Mouse (Mus musculus): Measurements from ENCODE around the gene Nfkbiz. TPM values are rescaled to one million over a fixed set of nuclear protein-coding genes. Genes with fewer than 3 reads are reported as not detected.

The Nfkbiz gene
- polyA plus RNA-seq, 1 experiment from 2014 or later = 6.4 TPM

DNA sequence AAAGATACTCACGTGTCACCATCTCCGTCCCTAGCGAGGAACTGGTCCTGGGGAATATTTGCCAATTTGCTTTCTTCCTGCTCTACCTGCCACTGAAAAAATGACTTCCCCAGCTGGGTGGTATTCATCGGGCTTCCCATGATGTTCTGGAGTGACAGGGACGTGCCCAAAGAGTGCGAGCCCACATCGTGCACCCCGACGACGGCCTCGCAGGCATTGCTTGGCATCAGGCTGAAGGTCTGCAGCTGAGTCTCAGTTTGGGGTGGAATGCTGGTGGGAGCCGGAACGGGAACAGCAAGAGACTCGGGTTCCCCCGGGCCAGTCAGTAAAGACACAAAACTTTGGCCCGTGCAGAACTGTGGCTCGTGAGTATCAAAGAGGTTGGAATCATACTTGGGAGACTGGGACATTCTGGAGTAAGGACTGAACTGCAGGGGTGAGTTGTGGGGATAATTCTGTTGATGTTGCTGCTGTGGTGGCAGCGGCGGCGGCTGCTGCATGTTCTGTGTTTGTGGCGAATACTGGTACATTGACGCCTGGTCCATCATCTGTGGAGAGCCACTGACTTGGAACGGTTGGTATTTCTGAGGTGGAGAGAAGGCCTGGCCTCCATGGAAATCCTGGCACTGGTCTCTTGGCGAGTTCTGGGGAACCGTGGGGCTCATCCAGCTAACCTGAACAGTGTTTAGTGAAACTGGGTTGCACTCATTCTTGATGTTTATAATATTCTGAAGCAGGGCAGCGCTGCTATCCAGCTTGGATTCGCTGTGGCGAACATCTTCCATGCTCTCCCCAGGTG lies 20.8 kb downstream of the Nfkbiz start:
- Histone ChIP-seq H3K4me3 (replicated peaks) (no peak overlapping the region), H3K4me2 (replicated peaks) (no peak overlapping the region), H3K36me3 (peaks cover 53% of the 10 kb centered on the region), H3K4me1 (peaks cover 14% of the 10 kb centered on the region), H3K9me3 (replicated peaks) (no peaks in the 10 kb centered on the region), H3K27ac (replicated peaks) (no peak overlapping the region), H3K9ac (no peak overlapping the region), H3K27me3 (no peaks in the 10 kb centered on the region)
- WGBS = 93% methylated on average over 28 of the region's 28 CpGs
- ATAC-seq (ENCODE audit: insufficient number of reproducible peaks, low FRiP score, low TSS enrichment, low read depth) = no peak

DNA sequence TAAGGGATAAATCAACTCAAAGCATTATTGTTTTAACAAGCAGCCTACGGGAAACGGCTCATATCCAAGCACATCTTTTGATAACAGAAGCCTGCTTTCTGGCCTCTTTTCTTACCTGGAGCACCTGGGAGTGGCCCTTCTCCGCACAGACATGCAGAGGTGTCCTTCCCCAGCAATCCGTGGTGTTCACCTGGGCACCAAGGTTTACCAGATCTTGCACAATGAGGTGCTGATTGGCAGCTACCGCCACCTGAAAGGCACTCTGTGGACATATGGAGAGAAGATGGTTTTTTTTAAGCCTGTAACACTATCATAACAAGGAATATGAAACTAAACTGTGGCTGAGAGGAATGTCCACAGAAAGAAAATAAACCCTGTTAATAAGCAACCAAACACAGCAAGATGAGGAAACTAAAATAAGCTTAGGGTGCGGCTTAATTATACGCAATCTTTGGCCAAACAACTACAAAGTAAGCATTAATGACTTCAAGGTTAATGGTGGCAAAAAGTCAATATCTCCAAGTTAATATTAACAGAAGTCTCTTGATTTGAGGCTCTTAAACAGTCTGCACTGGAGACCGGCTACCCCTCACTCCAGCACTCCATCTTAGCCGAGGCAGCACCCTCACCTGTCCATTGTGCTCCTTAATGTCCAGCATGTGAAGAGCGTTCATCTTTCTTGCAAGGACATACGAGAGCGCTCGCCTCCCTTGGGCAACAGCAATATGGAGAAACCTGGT lies 22.3 kb downstream of the Nfkbiz start:
- no peak for ATAC-seq (ENCODE audit: insufficient number of reproducible peaks, low FRiP score, low TSS enrichment, low read depth)
- Histone ChIP-seq H3K9ac (no peak overlapping the region), H3K4me3 (replicated peaks) (no peak overlapping the region), H3K4me2 (replicated peaks) (no peak overlapping the region), H3K27ac (replicated peaks) (no peak overlapping the region), H3K36me3 (peaks cover 64% of the 10 kb centered on the region), H3K4me1 (peaks cover 13% of the 10 kb centered on the region), H3K27me3 (no peaks in the 10 kb centered on the region), H3K9me3 (replicated peaks) (no peaks in the 10 kb centered on the region)
- WGBS = 90% methylated on average over 13 of the region's 13 CpGs

DNA sequence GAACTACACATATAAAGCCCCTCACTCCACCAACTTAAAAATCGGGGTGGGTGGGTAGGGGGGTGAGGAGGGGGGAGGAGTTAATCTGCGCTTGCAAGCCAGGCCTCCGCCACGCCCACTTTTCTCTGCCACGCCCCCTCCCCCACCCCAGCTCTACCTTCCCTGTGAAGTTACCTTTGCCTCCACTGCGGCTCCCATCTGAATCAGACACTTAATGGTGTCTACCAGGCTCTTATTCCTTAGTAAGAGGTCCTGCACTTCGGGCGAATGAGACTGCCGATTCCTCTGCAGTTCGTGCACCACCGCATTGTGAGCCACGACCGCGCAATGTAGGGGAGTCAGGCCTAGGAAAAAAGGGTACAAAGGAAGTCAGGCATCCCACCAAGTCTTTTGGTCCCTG lies 23.2 kb downstream of the Nfkbiz start:
- WGBS = 90% methylated on average over 14 of the region's 14 CpGs
- Histone ChIP-seq H3K27ac (replicated peaks) (no peak overlapping the region), H3K27me3 (no peaks in the 10 kb centered on the region), H3K9ac (no peak overlapping the region), H3K4me3 (replicated peaks) (no peak overlapping the region), H3K9me3 (replicated peaks) (no peaks in the 10 kb centered on the region), H3K36me3 (peaks cover 70% of the 10 kb centered on the region), H3K4me1 (peaks cover 13% of the 10 kb centered on the region), H3K4me2 (replicated peaks) (no peak overlapping the region)
- no peak for ATAC-seq (ENCODE audit: insufficient number of reproducible peaks, low FRiP score, low TSS enrichment, low read depth)

DNA sequence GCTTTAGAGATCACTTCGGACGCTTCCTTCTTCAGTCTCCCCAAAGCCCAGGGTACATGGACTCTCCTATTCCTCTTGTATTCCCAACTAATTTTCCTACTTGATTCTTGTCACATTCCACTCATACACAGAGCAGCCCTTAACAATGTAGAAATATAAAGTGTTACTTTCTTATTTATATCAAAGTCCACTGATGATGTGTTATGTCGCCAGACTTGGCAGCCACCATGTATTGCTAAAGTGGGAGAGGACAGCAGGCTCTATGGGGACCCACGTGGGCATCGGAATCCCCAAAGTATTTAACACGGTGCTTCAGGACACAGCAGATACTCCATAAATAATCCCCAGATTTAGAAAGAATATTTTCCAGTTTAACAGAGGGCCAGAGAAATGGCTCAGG lies 24.0 kb downstream of the Nfkbiz start:
- Histone ChIP-seq H3K4me3 (replicated peaks) (no peak overlapping the region), H3K9me3 (replicated peaks) (no peaks in the 10 kb centered on the region), H3K4me1 (peaks cover 11% of the 10 kb centered on the region), H3K4me2 (replicated peaks) (no peak overlapping the region), H3K9ac (no peak overlapping the region), H3K27me3 (no peaks in the 10 kb centered on the region), H3K36me3 (peaks cover 77% of the 10 kb centered on the region), H3K27ac (replicated peaks) (no peak overlapping the region)
- WGBS = 90% methylated on average over 6 of the region's 6 CpGs
- ATAC-seq (ENCODE audit: insufficient number of reproducible peaks, low FRiP score, low TSS enrichment, low read depth) = no peak

DNA sequence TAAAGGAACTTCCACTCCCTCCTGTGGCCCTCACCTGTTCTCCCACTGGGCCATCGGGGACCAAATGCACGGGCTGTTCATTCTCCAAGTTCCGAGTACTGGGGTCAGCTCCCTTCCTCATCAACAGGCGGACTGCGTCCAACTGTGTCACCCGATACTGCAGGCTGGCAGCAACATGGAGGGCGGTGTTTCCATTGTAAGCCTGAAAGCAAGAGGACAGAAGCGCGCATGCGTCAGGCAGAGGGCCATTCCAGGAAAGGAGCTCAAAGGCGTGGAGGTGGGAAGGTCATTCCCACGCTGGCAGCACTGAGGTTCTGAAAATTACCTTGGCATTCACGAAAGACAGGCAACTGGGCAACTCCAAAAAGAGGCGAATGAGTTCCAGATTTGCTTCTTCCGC lies 24.8 kb downstream of the Nfkbiz start:
- no peak overlapping the region for H3K4me2 ChIP-seq (replicated peaks)
- WGBS = 66% methylated on average over 15 of the region's 15 CpGs
- no peak overlapping the region for H3K9ac ChIP-seq
- no peaks in the 10 kb centered on the region for H3K9me3 ChIP-seq (replicated peaks)
- H3K4me3 ChIP-seq (replicated peaks) = no peak overlapping the region
- peaks cover 77% of the 10 kb centered on the region for H3K36me3 ChIP-seq
- no peaks in the 10 kb centered on the region for H3K27me3 ChIP-seq
- H3K4me1 ChIP-seq = peaks cover 3% of the 10 kb centered on the region; the same call in 1 of the 2 replicates
- 0 out of 2 replicates have a peak, but pooled peaks have one; percentile 31 for ATAC-seq (ENCODE audit: insufficient number of reproducible peaks, low FRiP score, low TSS enrichment, low read depth)
- H3K27ac ChIP-seq (replicated peaks) = no peak overlapping the region

DNA sequence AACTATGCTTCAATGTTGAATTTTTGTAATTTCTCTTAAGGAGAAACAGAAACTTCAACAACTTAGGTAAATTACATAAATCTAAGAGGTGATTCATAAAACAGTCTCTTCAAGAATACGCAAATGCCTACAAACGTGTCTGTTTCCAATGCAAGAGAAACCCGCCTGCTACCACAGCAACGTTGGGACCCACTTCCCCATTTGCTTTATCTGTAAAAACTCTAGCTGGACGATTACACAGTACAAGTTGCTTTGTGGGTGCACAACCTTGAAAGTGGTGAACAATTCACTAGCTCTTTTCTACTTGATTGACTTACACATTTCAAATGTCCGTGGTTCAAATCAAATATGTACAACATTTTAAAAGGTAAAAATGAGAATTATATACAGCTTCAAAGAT lies 26.9 kb downstream of the Nfkbiz start:
- Histone ChIP-seq H3K36me3 (peaks cover 60% of the 10 kb centered on the region), H3K9me3 (replicated peaks) (no peaks in the 10 kb centered on the region), H3K4me1 (no peaks in the 10 kb centered on the region), H3K4me3 (replicated peaks) (no peak overlapping the region), H3K4me2 (replicated peaks) (no peak overlapping the region), H3K27me3 (no peaks in the 10 kb centered on the region), H3K9ac (no peak overlapping the region), H3K27ac (replicated peaks) (no peak overlapping the region)
- no peak for ATAC-seq (ENCODE audit: insufficient number of reproducible peaks, low FRiP score, low TSS enrichment, low read depth)
- WGBS = 86% methylated on average over 6 of the region's 6 CpGs

DNA sequence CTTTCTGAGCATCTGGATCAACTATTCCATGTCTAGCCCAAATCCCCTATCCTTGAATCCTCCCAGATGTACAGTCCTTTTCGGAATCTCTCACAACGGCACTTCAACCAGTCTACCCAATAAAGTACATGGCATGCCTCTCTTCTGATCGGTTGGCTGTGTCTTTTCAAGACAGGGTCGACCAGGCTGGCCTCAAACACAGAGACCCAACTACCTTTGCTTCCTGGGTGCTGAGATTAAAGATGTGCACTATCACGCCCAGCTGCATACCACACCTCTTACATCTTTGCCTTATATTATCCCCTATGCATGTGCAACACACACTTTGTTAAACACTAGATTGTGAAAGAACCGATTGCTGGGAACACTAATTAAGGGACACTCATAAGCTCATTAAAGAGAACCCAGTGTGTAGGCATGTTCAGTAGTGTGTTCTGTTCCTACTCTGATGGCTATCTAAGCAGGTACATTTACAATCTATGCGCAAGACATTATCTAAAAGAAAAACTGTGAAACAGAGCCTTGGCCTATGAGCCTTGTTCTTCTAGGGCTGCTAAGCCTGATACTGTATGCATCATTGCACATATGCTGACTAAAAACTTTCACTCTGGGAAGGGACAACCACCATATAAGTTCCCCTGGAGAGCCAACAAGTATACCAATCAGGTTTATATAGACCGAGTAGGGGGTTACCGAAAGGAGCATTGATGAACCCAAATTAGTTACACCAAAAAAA lies 28.8 kb downstream of the Nfkbiz start:
- H3K27me3 ChIP-seq = no peaks in the 10 kb centered on the region
- ATAC-seq (ENCODE audit: insufficient number of reproducible peaks, low FRiP score, low TSS enrichment, low read depth) = no peak
- no peak overlapping the region for H3K9ac ChIP-seq
- 86% methylated on average over 9 of the region's 9 CpGs for WGBS
- no peak overlapping the region for H3K4me2 ChIP-seq (replicated peaks)
- peaks cover 42% of the 10 kb centered on the region for H3K36me3 ChIP-seq
- H3K4me3 ChIP-seq (replicated peaks) = no peak overlapping the region
- H3K4me1 ChIP-seq = no peaks in the 10 kb centered on the region
- H3K27ac ChIP-seq (replicated peaks) = no peak overlapping the region
- no peaks in the 10 kb centered on the region for H3K9me3 ChIP-seq (replicated peaks)

DNA sequence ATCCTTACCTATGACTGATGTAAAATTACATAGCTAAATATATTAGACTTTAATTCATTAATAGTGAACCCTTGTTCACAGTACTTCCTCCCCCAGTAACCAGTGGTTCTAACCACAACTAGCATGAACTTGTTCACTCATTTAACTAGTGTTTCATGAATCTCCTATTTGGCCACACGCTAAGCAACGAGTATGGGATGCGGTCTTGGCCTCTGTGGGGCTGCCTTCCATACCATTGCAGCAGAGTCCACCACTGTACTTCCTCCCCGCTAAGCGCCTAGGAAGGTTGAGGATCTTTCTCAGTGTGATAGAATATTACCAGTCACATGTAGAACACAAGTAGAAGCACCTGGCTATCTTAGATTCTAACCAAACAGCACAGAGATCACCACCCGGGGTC lies 29.4 kb downstream of the Nfkbiz start:
- H3K36me3 ChIP-seq = peaks cover 36% of the 10 kb centered on the region
- H3K9ac ChIP-seq = no peak overlapping the region
- H3K4me3 ChIP-seq (replicated peaks) = no peak overlapping the region
- ATAC-seq (ENCODE audit: insufficient number of reproducible peaks, low FRiP score, low TSS enrichment, low read depth) = no peak
- 95% methylated on average over 6 of the region's 6 CpGs for WGBS
- no peaks in the 10 kb centered on the region for H3K4me1 ChIP-seq
- no peak overlapping the region for H3K27ac ChIP-seq (replicated peaks)
- H3K27me3 ChIP-seq = no peaks in the 10 kb centered on the region
- no peaks in the 10 kb centered on the region for H3K9me3 ChIP-seq (replicated peaks)
- H3K4me2 ChIP-seq (replicated peaks) = no peak overlapping the region

DNA sequence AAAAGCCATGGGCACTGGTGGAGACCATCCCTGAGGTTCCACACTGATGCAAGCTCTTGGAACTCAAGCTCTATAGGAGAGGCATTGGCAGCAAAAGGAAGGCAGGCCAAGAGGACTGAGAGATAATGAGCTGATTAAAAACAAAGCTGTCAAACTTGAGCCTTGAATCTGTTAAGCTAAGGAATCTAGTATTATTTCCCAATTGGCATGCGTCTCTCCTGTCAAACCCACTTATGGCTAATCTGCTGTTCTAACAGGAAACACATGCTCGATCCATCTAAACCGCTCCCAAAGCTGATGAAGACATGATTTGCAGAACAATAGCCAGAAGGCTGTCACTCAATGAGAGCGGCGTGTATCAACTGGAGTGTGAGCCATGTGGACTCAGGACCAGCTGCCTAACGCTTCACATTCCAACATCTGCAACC lies 31.2 kb downstream of the Nfkbiz start:
- H3K9ac ChIP-seq = no peak overlapping the region
- no peak overlapping the region for H3K4me2 ChIP-seq (replicated peaks)
- no peak overlapping the region for H3K4me3 ChIP-seq (replicated peaks)
- H3K36me3 ChIP-seq = peaks cover 20% of the 10 kb centered on the region
- H3K27ac ChIP-seq (replicated peaks) = no peak overlapping the region
- no peaks in the 10 kb centered on the region for H3K27me3 ChIP-seq
- H3K9me3 ChIP-seq (replicated peaks) = no peaks in the 10 kb centered on the region
- no peaks in the 10 kb centered on the region for H3K4me1 ChIP-seq
- ATAC-seq (ENCODE audit: insufficient number of reproducible peaks, low FRiP score, low TSS enrichment, low read depth) = 0 out of 2 replicates have a peak, but pooled peaks have one; percentile 34
- WGBS = 18% methylated on average over 6 of the region's 6 CpGs

DNA sequence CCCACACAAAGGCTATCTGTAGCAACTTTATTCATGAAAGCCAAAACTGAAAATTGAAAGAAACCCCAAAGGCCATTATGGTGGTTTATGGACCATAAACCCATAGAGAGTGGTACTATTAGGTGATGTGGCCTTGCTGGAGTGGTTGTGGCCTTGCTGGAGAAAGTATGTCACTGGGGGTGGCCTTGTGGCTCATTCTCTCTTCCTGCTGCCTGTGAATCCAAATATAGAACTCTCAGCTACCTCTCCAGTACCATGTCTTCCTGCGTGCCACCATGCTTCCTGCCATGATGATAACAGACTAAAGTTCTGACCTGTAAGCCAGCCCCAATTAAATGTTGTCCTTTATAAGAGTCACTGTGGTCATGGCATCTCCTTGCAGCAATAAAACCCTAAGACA lies 33.9 kb downstream of the Nfkbiz start:
- 0 out of 2 replicates have a peak, but pooled peaks cover 1% of the 10 kb centered on the region for H3K36me3 ChIP-seq
- H3K4me2 ChIP-seq (replicated peaks) = no peak overlapping the region
- ATAC-seq (ENCODE audit: insufficient number of reproducible peaks, low FRiP score, low TSS enrichment, low read depth) = no peak
- no peaks in the 10 kb centered on the region for H3K4me1 ChIP-seq
- no peak overlapping the region for H3K9ac ChIP-seq
- H3K4me3 ChIP-seq (replicated peaks) = no peak overlapping the region
- no peaks in the 10 kb centered on the region for H3K27me3 ChIP-seq
- no peaks in the 10 kb centered on the region for H3K9me3 ChIP-seq (replicated peaks)
- H3K27ac ChIP-seq (replicated peaks) = no peak overlapping the region
- WGBS = 85% methylated on average over 1 of the region's 1 CpGs

DNA sequence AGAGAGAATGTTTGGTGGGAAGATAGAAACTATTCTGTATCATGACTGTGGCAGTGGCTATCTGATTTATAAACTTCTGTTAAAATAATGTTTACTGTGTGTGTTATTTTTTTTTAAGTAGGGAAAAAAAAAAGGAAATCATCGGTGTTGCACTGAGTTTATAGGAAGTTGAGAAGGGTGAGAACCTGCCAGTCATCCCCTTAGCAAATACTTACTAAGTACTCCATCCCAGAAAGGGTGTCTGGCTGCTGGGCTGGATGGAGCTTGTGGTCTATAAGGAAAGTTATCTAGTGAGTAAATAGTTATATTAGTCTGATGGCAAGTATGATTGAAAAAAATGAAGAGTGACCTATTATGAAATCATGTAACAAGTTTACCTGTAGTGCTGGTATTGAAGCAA lies 37.1 kb downstream of the Nfkbiz start:
- WGBS = 89% methylated on average over 1 of the region's 1 CpGs
- Histone ChIP-seq H3K9me3 (replicated peaks) (no peaks in the 10 kb centered on the region), H3K4me1 (no peaks in the 10 kb centered on the region), H3K36me3 (no peaks in the 10 kb centered on the region), H3K4me2 (replicated peaks) (no peak overlapping the region), H3K27ac (replicated peaks) (no peak overlapping the region), H3K27me3 (no peaks in the 10 kb centered on the region), H3K4me3 (replicated peaks) (no peak overlapping the region), H3K9ac (no peak overlapping the region)
- ATAC-seq (ENCODE audit: insufficient number of reproducible peaks, low FRiP score, low TSS enrichment, low read depth) = no peak
